ENCODE assay signal across 8 mouse cellular contexts in genomic region chr9:41581152-41581551, GRCm38 (mm10).
DNase-seq lines count a peak whose midpoint lies in the region; ATAC-seq and TF ChIP-seq lines count a peak whose summit lies in the region.

No protein-coding gene starts in this region.

- under 1% methylated on average over 14 of the region's 14 CpGs for WGBS in embryonic facial prominence, embryonic 14.5 days
- WGBS in hindbrain, embryonic 10.5 days, result 4% methylated on average over 14 of the region's 14 CpGs
- 3% methylated on average over 14 of the region's 14 CpGs for WGBS in liver, embryonic 13.5 days (ENCODE audit: insufficient replicate concordance)

- ATAC-seq in embryonic facial prominence, embryonic 14.5 days (ENCODE audit: low read depth), result peak; percentile 56
- no peak for ATAC-seq in liver, embryonic 13.5 days (ENCODE audit: low read depth)

- H3K27me3 ChIP-seq in ES-Bruce4 (ENCODE audit: control insufficient read depth, insufficient read depth, low read length, poor library complexity, severe bottlenecking), result no peaks in the 10 kb centered on the region; the same call in 1 of the 2 replicates
- no peaks in the 10 kb centered on the region for H3K27me3 ChIP-seq in embryonic facial prominence, embryonic 14.5 days (replicated peaks; ENCODE audit: control insufficient read depth, insufficient read depth, low read length)
- H3K27me3 ChIP-seq in hindbrain, embryonic 10.5 days (ENCODE audit: insufficient read depth, poor library complexity, severe bottlenecking), result no peaks in the 10 kb centered on the region; the same call in 1 of the 2 replicates
- H3K27me3 ChIP-seq in liver, embryonic 13.5 days, result peaks cover 19% of the 10 kb centered on the region

- no peak for TF ChIP-seq CTCF in ES-Bruce4 (IDR thresholded peaks at IDR 0.05; ENCODE audit: low read depth, low read length)

- TF ChIP-seq EP300 in ES-Bruce4 (IDR thresholded peaks at IDR 0.05; ENCODE audit: insufficient read depth, low read depth, low read length), result no peak

- H3K4me3 ChIP-seq in ES-Bruce4 (ENCODE audit: low read depth, low read length), result peak overlapping the region; percentile 52
- peak overlapping the region; percentile 77 for H3K4me3 ChIP-seq in embryonic facial prominence, embryonic 14.5 days (ENCODE audit: low read depth, low read length)
- peak overlapping the region; percentile 73 for H3K4me3 ChIP-seq in hindbrain, embryonic 10.5 days
- H3K4me3 ChIP-seq in liver, embryonic 13.5 days (replicated peaks), result peak overlapping the region; percentile 34

- H3K9ac ChIP-seq in ES-Bruce4 (ENCODE audit: low read depth, poor library complexity, severe bottlenecking), result 0 out of 2 replicates have a peak overlapping the region, but pooled peaks have one; percentile 12
- peak overlapping the region; percentile 96 for H3K9ac ChIP-seq in embryonic facial prominence, embryonic 14.5 days (ENCODE audit: low read depth, low read length)
- no peak overlapping the region for H3K9ac ChIP-seq in liver, embryonic 13.5 days

- no peak overlapping the region for H3K27ac ChIP-seq in ES-Bruce4 (ENCODE audit: insufficient read depth, low read length)
- H3K27ac ChIP-seq in embryonic facial prominence, embryonic 14.5 days (replicated peaks; ENCODE audit: low read depth, low read length), result peak overlapping the region; percentile 100
- peak overlapping the region; percentile 94 for H3K27ac ChIP-seq in hindbrain, embryonic 10.5 days
- H3K27ac ChIP-seq in liver, embryonic 13.5 days, result no peak overlapping the region

- TF ChIP-seq POLR2A in ES-Bruce4 (IDR thresholded peaks at IDR 0.05; ENCODE audit: insufficient read depth, low read length), result no peak

- H3K36me3 ChIP-seq in ES-Bruce4 (ENCODE audit: control insufficient read depth, insufficient read depth, low read length, poor library complexity, severe bottlenecking), result no peaks in the 10 kb centered on the region
- peaks cover 6% of the 10 kb centered on the region; the same call in 1 of the 2 replicates for H3K36me3 ChIP-seq in embryonic facial prominence, embryonic 14.5 days (ENCODE audit: control insufficient read depth, insufficient read depth, low read length)
- H3K36me3 ChIP-seq in hindbrain, embryonic 10.5 days, result peaks cover 6% of the 10 kb centered on the region
- no peaks in the 10 kb centered on the region for H3K36me3 ChIP-seq in liver, embryonic 13.5 days

- DNase-seq in 3T3-L1 (ENCODE audit: low read depth, low spot score), result peak; percentile 80
- peak; percentile 89 for DNase-seq in embryonic facial prominence, embryonic 14.5 days (ENCODE audit: low spot score)
- peak; percentile 58 for DNase-seq in hindbrain, embryonic 10.5 days (ENCODE audit: low spot score)
- DNase-seq in liver, embryonic 13.5 days, result no peak
- peak; percentile 40 for DNase-seq in retina, postnatal 1 day
- no peak for DNase-seq in thymus, postnatal 25 days
- no peak for DNase-seq in layer of hippocampus, adult 11-12 months (ENCODE audit: low spot score)

- peaks cover 1% of the 10 kb centered on the region for H3K4me1 ChIP-seq in ES-Bruce4 (ENCODE audit: control insufficient read depth, insufficient read depth, low read length)
- H3K4me1 ChIP-seq in embryonic facial prominence, embryonic 14.5 days (ENCODE audit: control insufficient read depth, insufficient read depth, low read length), result peaks cover 21% of the 10 kb centered on the region
- peaks cover 59% of the 10 kb centered on the region for H3K4me1 ChIP-seq in hindbrain, embryonic 10.5 days (replicated peaks)
- no peaks in the 10 kb centered on the region for H3K4me1 ChIP-seq in liver, embryonic 13.5 days (replicated peaks)

- H3K9me3 ChIP-seq in ES-Bruce4 (replicated peaks; ENCODE audit: control insufficient read depth, insufficient read depth, low read length, poor library complexity, severe bottlenecking), result no peaks in the 10 kb centered on the region
- no peaks in the 10 kb centered on the region for H3K9me3 ChIP-seq in embryonic facial prominence, embryonic 14.5 days (ENCODE audit: control insufficient read depth, low read length)
- H3K9me3 ChIP-seq in hindbrain, embryonic 10.5 days, result no peaks in the 10 kb centered on the region
- no peaks in the 10 kb centered on the region for H3K9me3 ChIP-seq in liver, embryonic 13.5 days (replicated peaks)

- peak overlapping the region; percentile 73 for H3K4me2 ChIP-seq in embryonic facial prominence, embryonic 14.5 days (ENCODE audit: low read depth, low read length)
- H3K4me2 ChIP-seq in liver, embryonic 13.5 days, result peak overlapping the region; percentile 49; the same call in 1 of the 2 replicates

Comparison
In these comparisons a context has a peak if more than half of its experiments do, and no peak if none do; other contexts are left out.
1. DNase-seq: peak in 3T3-L1 (single experiment), embryonic facial prominence, embryonic 14.5 days (single experiment), hindbrain, embryonic 10.5 days (single experiment) and retina, postnatal 1 day (single experiment); none in liver, embryonic 13.5 days (single experiment), thymus, postnatal 25 days (single experiment) and layer of hippocampus, adult 11-12 months (single experiment).
2. H3K27ac ChIP-seq: peak in embryonic facial prominence, embryonic 14.5 days (single experiment) and hindbrain, embryonic 10.5 days (single experiment); none in ES-Bruce4 (single experiment) and liver, embryonic 13.5 days (single experiment).
3. Peak in every context shown above with its lines, with median percentiles within 50 percentile points of each other: H3K4me3 ChIP-seq.